Mouse (Mus musculus) heart, adult 2 months (tissue): ENCODE results near the gene C530008M17Rik.

ENCODE experiments used
- CTCF ChIP-seq: fragments of 200-600 bp; IDR thresholded peaks from 2 replicates; pipeline ENCODE4 v1.8.1; 2022; ENCODE audit warnings: antibody characterized with exemption, mild to moderate bottlenecking, moderate library complexity
- POLR2A ChIP-seq: fragments of 200-500 bp; IDR thresholded peaks from 2 replicates; pipeline ENCODE4 v1.6.1; 2011; ENCODE audit warnings: mild to moderate bottlenecking, low read depth, low read length, control low read depth; ENCODE audit not compliant: insufficient read depth

DNA sequence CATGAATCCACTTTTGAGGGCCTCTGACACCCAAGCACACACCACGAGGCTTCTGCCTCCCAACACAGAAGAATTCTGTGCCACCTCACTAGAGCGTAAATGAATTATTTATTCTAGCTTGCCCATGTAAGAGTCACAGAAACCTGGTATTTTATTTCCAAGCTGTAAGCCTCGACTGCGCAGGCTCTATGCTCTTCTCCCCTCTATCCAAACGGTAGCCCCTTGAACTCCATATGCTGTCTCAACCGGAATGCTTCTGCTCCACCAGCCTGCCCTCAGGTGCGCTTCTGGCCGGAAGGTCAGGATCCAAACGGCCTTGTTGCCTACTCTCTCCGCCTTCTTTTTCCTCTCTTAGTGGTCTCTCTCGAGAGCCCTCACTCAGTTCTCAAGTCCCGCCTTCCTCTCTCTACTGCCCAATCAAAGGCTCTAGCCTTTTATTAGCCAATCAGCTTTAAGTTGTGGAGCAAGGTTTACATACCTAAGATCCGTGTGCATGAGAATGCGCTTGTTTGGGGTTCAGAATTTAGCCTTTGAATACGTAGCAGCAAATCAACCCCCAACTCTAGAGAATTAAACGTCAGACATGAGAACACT is 212.5 kb downstream of the C530008M17Rik start:
- TF ChIP-seq CTCF: no peak
- no peak for TF ChIP-seq POLR2A
